Mouse (Mus musculus) embryonic fibroblast, embryonic 13.5 days (primary cell): ENCODE results near the gene Tmprss7. TPM values are rescaled to one million over a fixed set of nuclear protein-coding genes. Genes with fewer than 3 reads are reported as not detected.

Experiments
- H3K27ac ChIP-seq: 2 replicates; pipeline ENCODE4 v1.5.1; 2012; ENCODE audit warnings: low read length, control low read depth, inconsistent platforms; ENCODE audit not compliant: insufficient read depth
- H3K4me1 ChIP-seq: 2 replicates; pipeline ENCODE4 v1.6.1; 2011; ENCODE audit warnings: low read length; ENCODE audit not compliant: control insufficient read depth, insufficient read depth
- H3K4me3 ChIP-seq: 2 replicates; pipeline ENCODE4 v1.5.1; 2011; ENCODE audit warnings: mild to moderate bottlenecking, control low read depth, low read length; ENCODE audit not compliant: insufficient read depth
- CTCF ChIP-seq: IDR thresholded peaks from 2 replicates; pipeline ENCODE4 v1.5.1; 2011; ENCODE audit warnings: mild to moderate bottlenecking, control low read depth, low read length, moderate library complexity, borderline replicate concordance; ENCODE audit not compliant: insufficient read depth
- POLR2A ChIP-seq: IDR thresholded peaks from 2 replicates; pipeline ENCODE4 v1.6.1; 2011; ENCODE audit warnings: low read depth, mild to moderate bottlenecking, control low read depth, low read length, moderate library complexity
- polyA plus RNA-seq: library from polyadenylated mRNA; stranded (reverse); fragments of >200 nt; gene quantifications from 2 replicates; pipeline ENCODE4 v1.2.4, GENCODE M21; 2011; ENCODE audit warnings: low read depth; ENCODE audit not compliant: missing spikeins, insufficient read length

Tmprss7 gene
- polyA plus RNA-seq, 1 experiment = not detected

DNA sequence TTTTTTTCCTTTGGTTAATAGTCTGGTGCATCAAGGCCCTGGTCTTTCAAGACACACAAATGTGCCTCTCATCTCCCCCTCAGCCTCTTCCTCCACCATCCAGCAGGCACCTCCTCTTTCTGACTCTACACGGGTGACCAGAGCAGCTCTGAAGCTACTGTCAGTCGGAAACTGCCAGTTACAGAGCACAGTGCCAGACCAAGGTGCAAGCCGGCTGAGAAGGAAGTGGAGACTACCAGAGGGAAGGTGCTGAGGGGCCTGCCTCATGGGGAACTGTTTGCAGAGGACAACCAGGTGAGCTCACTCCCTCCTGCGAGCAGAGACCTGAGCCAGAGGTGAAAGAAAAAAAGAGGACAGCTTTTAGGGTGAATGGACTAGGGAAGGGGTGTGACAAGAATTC is 83.2 kb downstream of the Tmprss7 start, which contains the start of gene Gcsam:
Gcsam (plus strand) TSS at position 114 of the 400 bp plus-strand sequence.
- Histone ChIP-seq H3K4me1 (no peaks in the 10 kb centered on the region), H3K27ac (no peak within 1 kb of the TSS), H3K4me3 (no peak within 1 kb of the TSS)
- no peak for TF ChIP-seq POLR2A
- TF ChIP-seq CTCF = no peak

DNA sequence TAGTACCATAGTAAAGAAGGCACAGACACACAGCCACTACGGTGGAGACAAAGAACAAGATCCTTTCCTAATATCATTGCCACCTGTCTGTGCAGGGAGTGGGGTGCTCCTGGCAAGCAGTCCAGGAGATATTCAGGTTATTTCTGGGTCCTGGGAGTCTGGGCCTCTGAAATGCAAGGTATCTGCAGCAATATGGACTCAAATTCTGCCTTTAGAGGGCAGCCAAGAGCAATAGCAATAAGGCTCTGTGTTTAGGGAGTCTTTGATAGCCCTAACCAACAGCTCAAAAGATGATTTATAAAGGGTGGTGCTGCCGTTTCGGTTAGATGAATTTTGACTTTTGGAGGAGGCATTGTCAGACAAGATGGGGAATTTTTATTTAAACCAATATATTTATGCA is 84.2 kb downstream of the Tmprss7 start:
- Histone ChIP-seq H3K27ac (no peak overlapping the region), H3K4me1 (no peaks in the 10 kb centered on the region), H3K4me3 (no peak overlapping the region)
- no peak for TF ChIP-seq CTCF
- TF ChIP-seq POLR2A = no peak

DNA sequence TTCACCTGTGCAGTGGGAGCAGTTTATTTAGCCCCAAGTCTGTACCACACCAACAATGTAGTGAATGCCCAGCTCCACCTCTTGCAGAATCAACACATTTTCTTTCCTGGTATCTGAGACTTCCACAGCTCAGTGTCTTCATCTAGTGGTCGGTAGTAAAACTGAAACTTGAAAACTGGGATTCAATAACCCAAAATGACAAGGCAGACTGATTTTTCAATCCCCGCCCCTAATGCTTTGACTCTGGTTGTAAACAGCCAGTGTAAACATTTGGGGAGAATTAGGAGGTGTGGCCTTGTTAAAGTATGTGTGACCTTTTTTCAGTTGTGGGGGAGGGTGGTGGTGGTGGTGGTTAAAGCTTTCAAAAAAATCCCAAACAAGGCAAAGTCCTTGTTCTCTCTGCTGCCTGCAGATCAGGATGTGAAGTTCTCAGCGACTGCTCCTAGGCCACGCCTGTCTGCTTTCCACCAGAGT is 84.9 kb downstream of the Tmprss7 start:
- no peak for TF ChIP-seq CTCF
- TF ChIP-seq POLR2A = no peak
- H3K4me1 ChIP-seq = no peaks in the 10 kb centered on the region
- H3K4me3 ChIP-seq = no peak overlapping the region
- no peak overlapping the region for H3K27ac ChIP-seq

Other genes with a start within 250 kb of the Tmprss7 start
- gene Gm609, start 200.7 kb downstream of the Tmprss7 start, polyA plus RNA-seq = not detected in 2 replicates
- gene Gm17783, start 161.6 kb downstream of the Tmprss7 start, polyA plus RNA-seq = not detected in 2 replicates
- not detected in 2 replicates for gene Slc9c1, start 158.3 kb downstream of the Tmprss7 start, polyA plus RNA-seq
- not detected in 2 replicates for gene Gcsam, start 83.3 kb downstream of the Tmprss7 start, polyA plus RNA-seq
- gene BC016579, start 39.6 kb downstream of the Tmprss7 start, polyA plus RNA-seq = not detected in 2 replicates
- 1.7 TPM in 2 replicates for gene Tagln3, start 30.9 kb upstream of the Tmprss7 start, polyA plus RNA-seq
- 19.2 and 25.2 TPM in 2 replicates for gene Abhd10, start 49.3 kb upstream of the Tmprss7 start, polyA plus RNA-seq